Mouse (Mus musculus) CH12F3 (cell line): ENCODE measurements around the gene Txnip.

Source experiments
- in situ Hi-C: fragments of 300-500 bp; cut with MboI; formaldehyde crosslinking; loops from 2 replicates; pipeline ENCODE4 v1.14.3; 2020; ENCODE audit warnings: low sequenced_read_pairs

Txnip gene

GRCm38 (mm10) chr3:96549346-96549745, 8.4 kb upstream of the Txnip start:
- in situ Hi-C loops: loop anchor here (5.0 kb wide), 1 partner anchor 33 kb away; no protein-coding TSS in a partner anchor

- in situ Hi-C loops: no loop called here
Observed at GRCm38 (mm10) chr3:96551203-96551602, 6.6 kb upstream of the Txnip start.

- in situ Hi-C loops: no loop called here
Observed at GRCm38 (mm10) chr3:96551890-96552289, 5.9 kb upstream of the Txnip start.

- in situ Hi-C loops: no loop called here
Observed at GRCm38 (mm10) chr3:96553601-96554000, 4.2 kb upstream of the Txnip start.

- in situ Hi-C loops: no loop called here
Observed at GRCm38 (mm10) chr3:96554251-96554650, 3.5 kb upstream of the Txnip start.

- in situ Hi-C loops: no loop called here
Observed at GRCm38 (mm10) chr3:96555041-96555596, 2.6 kb upstream of the Txnip start.

GRCm38 (mm10) chr3:96555999-96556614, 1.6 kb upstream of the Txnip start:
- in situ Hi-C loops: no loop called here

GRCm38 (mm10) chr3:96556651-96557635, 814 bp upstream of the Txnip start:
- in situ Hi-C loops: no loop called here

GRCm38 (mm10) chr3:96558159-96558558, 402 bp downstream of the Txnip start:
- in situ Hi-C loops: no loop called here

GRCm38 (mm10) chr3:96558668-96559196, 975 bp downstream of the Txnip start:
- in situ Hi-C loops: no loop called here

GRCm38 (mm10) chr3:96559398-96559910, 1.7 kb downstream of the Txnip start:
- in situ Hi-C loops: no loop called here

- in situ Hi-C loops: no loop called here
Observed at GRCm38 (mm10) chr3:96559911-96560850, 2.4 kb downstream of the Txnip start.

GRCm38 (mm10) chr3:96560881-96561668, 3.3 kb downstream of the Txnip start:
- in situ Hi-C loops: no loop called here

GRCm38 (mm10) chr3:96561946-96562681, 4.4 kb downstream of the Txnip start:
- in situ Hi-C loops: no loop called here

GRCm38 (mm10) chr3:96563267-96563666, 5.5 kb downstream of the Txnip start:
- in situ Hi-C loops: no loop called here

- in situ Hi-C loops: no loop called here
Observed at GRCm38 (mm10) chr3:96563911-96564632, 6.3 kb downstream of the Txnip start.

GRCm38 (mm10) chr3:96564633-96565032, 6.9 kb downstream of the Txnip start:
- in situ Hi-C loops: no loop called here

- in situ Hi-C loops: no loop called here
Observed at GRCm38 (mm10) chr3:96565105-96565504, 7.3 kb downstream of the Txnip start.
